Mouse (Mus musculus): ENCODE measurements around the gene Cttn. TPM values are rescaled to one million over a fixed set of nuclear protein-coding genes. Genes with fewer than 3 reads are reported as not detected.

Cttn gene
- polyA plus RNA-seq, 1 experiment from 2014 or later, result 128 TPM

DNA sequence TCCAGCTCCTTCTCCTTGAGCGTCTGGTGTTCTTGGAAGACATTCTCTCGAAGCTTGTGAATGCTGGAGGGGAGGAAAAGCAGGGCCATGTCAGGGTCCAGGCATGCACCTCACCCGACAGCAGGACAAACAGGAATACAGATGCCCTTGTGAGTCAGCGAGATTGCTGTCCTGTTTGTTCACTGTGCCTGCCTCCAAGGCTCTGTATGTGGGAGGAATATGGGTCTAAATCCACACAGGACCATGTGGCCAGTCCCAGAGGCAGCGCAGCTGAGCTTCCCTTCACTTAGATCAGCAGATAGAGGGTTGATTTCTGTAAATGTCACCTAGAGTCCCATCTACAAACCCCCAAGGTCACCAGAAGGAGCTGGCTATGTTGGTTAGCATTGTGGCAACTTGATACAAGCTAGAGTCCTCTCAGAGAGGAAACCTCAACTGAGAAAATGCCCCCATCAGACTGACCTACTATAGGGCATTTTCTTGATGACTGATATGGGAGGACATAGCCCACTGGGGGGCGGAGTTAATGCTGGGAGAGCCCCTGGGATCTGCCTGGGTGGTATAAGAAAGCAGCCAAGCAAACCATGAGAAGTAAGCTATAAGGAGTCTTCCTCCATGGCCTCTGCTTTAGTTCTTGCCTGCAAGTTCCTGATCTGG lies 9.4 kb downstream of the Cttn start:
- no peak overlapping the region for H3K4me3 ChIP-seq (ENCODE audit: low read length)
- no peaks in the 10 kb centered on the region for H3K27me3 ChIP-seq (ENCODE audit: control insufficient read depth, insufficient read depth, low read length)
- no peak overlapping the region for H3K9ac ChIP-seq (ENCODE audit: low read length)
- H3K4me2 ChIP-seq (ENCODE audit: low read depth, low read length), result no peak overlapping the region
- WGBS, result 88% methylated on average over 6 of the region's 6 CpGs
- ATAC-seq (replicated peaks; ENCODE audit: extremely low read depth, insufficient read depth, low FRiP score), result no peak
- no peaks in the 10 kb centered on the region for H3K4me1 ChIP-seq (ENCODE audit: control insufficient read depth, insufficient read depth, low read length)
- H3K9me3 ChIP-seq (replicated peaks; ENCODE audit: control insufficient read depth, low read length), result no peaks in the 10 kb centered on the region
- H3K27ac ChIP-seq (ENCODE audit: low read length), result no peak overlapping the region
- H3K36me3 ChIP-seq (ENCODE audit: control insufficient read depth, insufficient read depth), result peaks cover 74% of the 10 kb centered on the region

DNA sequence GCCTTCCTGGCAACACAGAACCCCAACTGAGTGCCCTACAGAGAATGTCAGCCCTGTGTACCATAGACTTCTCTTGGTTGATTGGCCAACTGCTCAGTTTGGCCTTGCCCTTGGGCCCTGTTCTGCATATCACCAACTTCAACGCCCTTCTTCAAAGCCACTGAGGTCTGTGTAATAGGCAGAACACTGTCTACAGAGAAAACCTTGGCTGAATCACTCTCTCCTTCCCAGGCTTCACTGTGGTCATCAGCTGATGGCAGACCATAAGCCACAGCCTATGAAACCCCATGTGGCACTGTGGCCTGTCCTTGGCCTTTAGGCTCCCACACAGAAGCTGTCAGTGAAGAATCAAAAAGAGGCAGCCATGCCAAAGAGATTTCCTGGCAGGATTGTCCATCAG lies 11.9 kb downstream of the Cttn start:
- no peak overlapping the region for H3K4me2 ChIP-seq (ENCODE audit: low read depth, low read length)
- no peak for ATAC-seq (replicated peaks; ENCODE audit: extremely low read depth, insufficient read depth, low FRiP score)
- peaks cover 83% of the 10 kb centered on the region for H3K36me3 ChIP-seq (ENCODE audit: control insufficient read depth, insufficient read depth)
- H3K4me3 ChIP-seq (ENCODE audit: low read length), result no peak overlapping the region
- no peak overlapping the region for H3K27ac ChIP-seq (ENCODE audit: low read length)
- no peak overlapping the region for H3K9ac ChIP-seq (ENCODE audit: low read length)
- no peaks in the 10 kb centered on the region for H3K4me1 ChIP-seq (ENCODE audit: control insufficient read depth, insufficient read depth, low read length)
- no peaks in the 10 kb centered on the region for H3K9me3 ChIP-seq (replicated peaks; ENCODE audit: control insufficient read depth, low read length)
- no peaks in the 10 kb centered on the region for H3K27me3 ChIP-seq (ENCODE audit: control insufficient read depth, insufficient read depth, low read length)
- 88% methylated on average over 1 of the region's 1 CpGs for WGBS

- 79% methylated on average over 9 of the region's 9 CpGs for WGBS
- H3K4me2 ChIP-seq (ENCODE audit: low read depth, low read length), result no peak overlapping the region
- no peak overlapping the region for H3K27ac ChIP-seq (ENCODE audit: low read length)
- H3K4me1 ChIP-seq (ENCODE audit: control insufficient read depth, insufficient read depth, low read length), result peaks cover 12% of the 10 kb centered on the region
- H3K9me3 ChIP-seq (replicated peaks; ENCODE audit: control insufficient read depth, low read length), result no peaks in the 10 kb centered on the region
- H3K27me3 ChIP-seq (ENCODE audit: control insufficient read depth, insufficient read depth, low read length), result no peaks in the 10 kb centered on the region
- no peak overlapping the region for H3K9ac ChIP-seq (ENCODE audit: low read length)
- no peak for ATAC-seq (replicated peaks; ENCODE audit: extremely low read depth, insufficient read depth, low FRiP score)
- H3K4me3 ChIP-seq (ENCODE audit: low read length), result no peak overlapping the region
- peaks cover 75% of the 10 kb centered on the region for H3K36me3 ChIP-seq (ENCODE audit: control insufficient read depth, insufficient read depth)
Observed at GRCm38 (mm10) chr7:144450661-144451060, 20.1 kb downstream of the Cttn start.

DNA sequence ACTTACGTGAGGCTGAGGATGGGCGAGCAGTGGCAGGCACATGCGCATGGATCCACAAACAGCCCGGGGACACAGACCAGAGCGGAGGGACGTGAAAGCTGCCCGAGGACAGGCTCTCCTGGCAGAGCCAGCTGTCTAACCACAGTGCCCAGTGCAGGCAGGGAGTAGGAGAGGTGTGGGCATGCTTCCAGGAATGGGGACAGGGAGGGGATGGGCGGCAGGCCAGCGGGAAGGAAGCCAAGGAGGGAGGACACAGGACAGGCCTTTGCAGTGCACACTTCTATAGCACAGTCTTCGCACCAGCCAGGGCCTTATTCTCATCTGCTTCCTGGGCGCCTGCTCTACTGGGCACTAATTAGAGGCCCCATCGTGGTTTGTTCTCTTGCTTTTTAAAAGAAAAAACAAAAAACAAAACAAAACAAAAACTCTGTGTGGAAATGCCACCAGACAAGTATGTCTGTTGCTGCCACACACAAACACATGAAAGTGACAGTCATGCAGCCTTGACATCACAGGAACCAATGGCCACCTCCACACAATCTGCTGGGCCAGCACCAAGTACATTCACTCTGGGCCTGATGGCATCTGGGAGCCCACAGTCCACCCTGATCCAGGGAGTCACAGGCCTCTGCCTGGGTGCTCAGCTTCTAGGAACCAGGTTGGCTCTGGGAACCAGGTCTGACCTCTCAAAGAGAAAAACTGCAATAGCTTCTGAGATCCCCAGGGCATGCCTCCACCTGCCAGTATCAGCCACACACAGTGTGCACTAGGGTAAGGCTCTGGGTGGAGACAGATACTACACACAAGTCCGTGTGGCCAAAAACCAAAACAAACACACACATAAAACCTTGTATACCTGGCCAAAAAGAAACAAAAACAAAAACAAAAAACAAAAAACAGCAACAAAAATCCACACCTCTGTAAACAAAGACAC lies 20.9 kb downstream of the Cttn start:
- Histone ChIP-seq H3K4me1 (ENCODE audit: control insufficient read depth, insufficient read depth, low read length) (peaks cover 12% of the 10 kb centered on the region), H3K36me3 (ENCODE audit: control insufficient read depth, insufficient read depth) (peaks cover 75% of the 10 kb centered on the region), H3K9me3 (replicated peaks; ENCODE audit: control insufficient read depth, low read length) (no peaks in the 10 kb centered on the region), H3K27me3 (ENCODE audit: control insufficient read depth, insufficient read depth, low read length) (no peaks in the 10 kb centered on the region), H3K27ac (ENCODE audit: low read length) (peak overlapping the region; percentile 75), H3K4me3 (ENCODE audit: low read length) (no peak overlapping the region), H3K9ac (ENCODE audit: low read length) (no peak overlapping the region), H3K4me2 (ENCODE audit: low read depth, low read length) (no peak overlapping the region)
- ATAC-seq (replicated peaks; ENCODE audit: extremely low read depth, insufficient read depth, low FRiP score), result peak; percentile 94
- WGBS, result 59% methylated on average over 13 of the region's 13 CpGs

GRCm38 (mm10) chr7:144448186-144448585 lies 22.6 kb downstream of the Cttn start:
- Histone ChIP-seq H3K36me3 (ENCODE audit: control insufficient read depth, insufficient read depth) (peaks cover 71% of the 10 kb centered on the region), H3K9ac (ENCODE audit: low read length) (no peak overlapping the region), H3K9me3 (replicated peaks; ENCODE audit: control insufficient read depth, low read length) (no peaks in the 10 kb centered on the region), H3K4me3 (ENCODE audit: low read length) (no peak overlapping the region), H3K27me3 (ENCODE audit: control insufficient read depth, insufficient read depth, low read length) (no peaks in the 10 kb centered on the region), H3K27ac (ENCODE audit: low read length) (no peak overlapping the region; the same call in 1 of the 2 replicates), H3K4me2 (ENCODE audit: low read depth, low read length) (no peak overlapping the region), H3K4me1 (ENCODE audit: control insufficient read depth, insufficient read depth, low read length) (peaks cover 12% of the 10 kb centered on the region)
- 81% methylated on average over 1 of the region's 1 CpGs for WGBS
- ATAC-seq (replicated peaks; ENCODE audit: extremely low read depth, insufficient read depth, low FRiP score), result no peak

DNA sequence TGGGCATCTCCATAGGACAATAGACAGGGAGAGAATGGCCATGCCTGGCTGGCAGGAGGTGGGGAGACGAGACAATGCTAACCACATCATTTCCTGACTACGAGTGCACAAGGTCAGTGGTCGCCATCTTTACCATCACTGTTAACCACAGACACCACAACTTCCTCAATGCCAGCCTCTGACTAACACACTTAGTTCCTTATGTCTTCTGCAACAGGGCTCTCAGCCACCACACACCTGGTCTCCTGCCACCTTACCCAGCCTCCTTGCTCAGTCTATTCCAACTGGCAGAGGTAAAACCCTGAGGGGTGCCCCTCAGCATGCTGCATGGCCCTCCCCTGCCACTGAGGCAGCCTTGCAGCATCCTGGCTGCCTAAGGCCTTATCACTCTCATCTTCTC lies 23.7 kb downstream of the Cttn start:
- no peaks in the 10 kb centered on the region for H3K27me3 ChIP-seq (ENCODE audit: control insufficient read depth, insufficient read depth, low read length)
- 76% methylated on average over 3 of the region's 3 CpGs for WGBS
- no peak overlapping the region for H3K4me2 ChIP-seq (ENCODE audit: low read depth, low read length)
- no peak for ATAC-seq (replicated peaks; ENCODE audit: extremely low read depth, insufficient read depth, low FRiP score)
- H3K36me3 ChIP-seq (ENCODE audit: control insufficient read depth, insufficient read depth), result peaks cover 62% of the 10 kb centered on the region
- no peaks in the 10 kb centered on the region for H3K9me3 ChIP-seq (replicated peaks; ENCODE audit: control insufficient read depth, low read length)
- peaks cover 12% of the 10 kb centered on the region for H3K4me1 ChIP-seq (ENCODE audit: control insufficient read depth, insufficient read depth, low read length)
- no peak overlapping the region for H3K4me3 ChIP-seq (ENCODE audit: low read length)
- H3K9ac ChIP-seq (ENCODE audit: low read length), result no peak overlapping the region
- H3K27ac ChIP-seq (ENCODE audit: low read length), result no peak overlapping the region

GRCm38 (mm10) chr7:144444788-144445187 lies 26.0 kb downstream of the Cttn start:
- Histone ChIP-seq H3K9me3 (replicated peaks; ENCODE audit: control insufficient read depth, low read length) (no peaks in the 10 kb centered on the region), H3K27ac (ENCODE audit: low read length) (no peak overlapping the region), H3K36me3 (ENCODE audit: control insufficient read depth, insufficient read depth) (peaks cover 64% of the 10 kb centered on the region), H3K4me3 (ENCODE audit: low read length) (no peak overlapping the region), H3K9ac (ENCODE audit: low read length) (no peak overlapping the region), H3K27me3 (ENCODE audit: control insufficient read depth, insufficient read depth, low read length) (no peaks in the 10 kb centered on the region), H3K4me2 (ENCODE audit: low read depth, low read length) (no peak overlapping the region), H3K4me1 (ENCODE audit: control insufficient read depth, insufficient read depth, low read length) (peaks cover 6% of the 10 kb centered on the region)
- 80% methylated on average over 7 of the region's 7 CpGs for WGBS
- ATAC-seq (replicated peaks; ENCODE audit: extremely low read depth, insufficient read depth, low FRiP score), result no peak

DNA sequence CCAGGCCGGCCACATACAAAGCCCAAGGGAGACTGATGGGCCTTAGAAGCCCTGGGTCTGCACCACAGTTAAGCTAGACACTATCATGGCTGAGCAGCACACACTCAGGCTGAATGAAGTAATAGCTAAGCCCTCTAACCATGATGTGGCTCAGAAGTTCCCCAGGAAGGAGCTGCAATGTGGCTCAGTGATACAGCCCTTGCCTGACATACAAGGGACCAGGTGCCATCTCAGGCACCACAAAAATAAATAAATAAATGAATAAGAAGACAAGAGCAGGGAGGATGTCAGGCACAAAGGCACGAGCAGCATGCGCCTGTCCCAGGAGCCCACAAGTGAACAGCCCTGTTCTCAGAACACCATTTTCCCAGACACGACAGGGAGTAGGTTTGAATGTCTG lies 28.8 kb downstream of the Cttn start:
- WGBS, result 89% methylated on average over 4 of the region's 4 CpGs
- Histone ChIP-seq H3K9me3 (replicated peaks; ENCODE audit: control insufficient read depth, low read length) (no peaks in the 10 kb centered on the region), H3K9ac (ENCODE audit: low read length) (no peak overlapping the region), H3K27me3 (ENCODE audit: control insufficient read depth, insufficient read depth, low read length) (no peaks in the 10 kb centered on the region), H3K27ac (ENCODE audit: low read length) (no peak overlapping the region), H3K36me3 (ENCODE audit: control insufficient read depth, insufficient read depth) (peaks cover 72% of the 10 kb centered on the region), H3K4me3 (ENCODE audit: low read length) (no peak overlapping the region), H3K4me1 (ENCODE audit: control insufficient read depth, insufficient read depth, low read length) (no peaks in the 10 kb centered on the region), H3K4me2 (ENCODE audit: low read depth, low read length) (no peak overlapping the region)
- ATAC-seq (replicated peaks; ENCODE audit: extremely low read depth, insufficient read depth, low FRiP score), result no peak

- Histone ChIP-seq H3K27ac (ENCODE audit: low read length) (no peak overlapping the region), H3K27me3 (ENCODE audit: control insufficient read depth, insufficient read depth, low read length) (no peaks in the 10 kb centered on the region), H3K4me1 (ENCODE audit: control insufficient read depth, insufficient read depth, low read length) (no peaks in the 10 kb centered on the region), H3K4me2 (ENCODE audit: low read depth, low read length) (no peak overlapping the region), H3K9me3 (replicated peaks; ENCODE audit: control insufficient read depth, low read length) (no peaks in the 10 kb centered on the region), H3K36me3 (ENCODE audit: control insufficient read depth, insufficient read depth) (peaks cover 76% of the 10 kb centered on the region), H3K4me3 (ENCODE audit: low read length) (no peak overlapping the region), H3K9ac (ENCODE audit: low read length) (no peak overlapping the region)
- ATAC-seq (replicated peaks; ENCODE audit: extremely low read depth, insufficient read depth, low FRiP score), result no peak
- 87% methylated on average over 11 of the region's 11 CpGs for WGBS
Observed at GRCm38 (mm10) chr7:144441466-144441865, 29.3 kb downstream of the Cttn start.

Data from heart, embryonic 16.5 days (tissue).